Mouse (Mus musculus) spleen, embryonic (tissue): ENCODE results near the gene Pla2g12b.
"Not testable (repeated sequence)": the region's sequence is repeated elsewhere in the genome, so short reads cannot be mapped to it uniquely, and the experiment has no call there.

Source experiments
- CTCF ChIA-PET: fragments of 350-600 bp; sonication (Branson Sonifier 250); formaldehyde crosslinking; loops from one replicate; lab custom pipeline; 2022; lab: Charles Lee

Pla2g12b gene

GRCm38 (mm10) chr10:59402899-59403792, at the start of gene Pla2g12b:
Pla2g12b (plus strand) TSS chr10:59403660.
- CTCF ChIA-PET: no interaction called here

GRCm38 (mm10) chr10:59354120-59354519, 49.3 kb upstream of the Pla2g12b start:
- CTCF ChIA-PET: no interaction called here

- CTCF ChIA-PET: no interaction called here
Measured at GRCm38 (mm10) chr10:59355020-59355419, 48.4 kb upstream of the Pla2g12b start.

GRCm38 (mm10) chr10:59358744-59359143, 44.7 kb upstream of the Pla2g12b start:
- CTCF ChIA-PET: no interaction called here

GRCm38 (mm10) chr10:59363208-59363607, 40.3 kb upstream of the Pla2g12b start:
- CTCF ChIA-PET: no interaction called here

GRCm38 (mm10) chr10:59364551-59364950, 38.9 kb upstream of the Pla2g12b start:
- CTCF ChIA-PET: no interaction called here

GRCm38 (mm10) chr10:59365804-59366589, 37.5 kb upstream of the Pla2g12b start:
- CTCF ChIA-PET: no interaction called here

GRCm38 (mm10) chr10:59366746-59367145, 36.7 kb upstream of the Pla2g12b start:
- CTCF ChIA-PET: no interaction called here

- CTCF ChIA-PET: no interaction called here
Measured at GRCm38 (mm10) chr10:59367206-59367605, 36.3 kb upstream of the Pla2g12b start.

- CTCF ChIA-PET: no interaction called here
Measured at GRCm38 (mm10) chr10:59368729-59369128, 34.7 kb upstream of the Pla2g12b start.

- CTCF ChIA-PET: no interaction called here
Measured at GRCm38 (mm10) chr10:59369426-59369825, 34.0 kb upstream of the Pla2g12b start.

- CTCF ChIA-PET: no interaction called here
Measured at GRCm38 (mm10) chr10:59377906-59378305, 25.6 kb upstream of the Pla2g12b start.

- CTCF ChIA-PET: interaction anchor here (0.7 kb wide), 1 partner anchor 606 kb away, joined by 3 read pairs; no protein-coding TSS in a partner anchor
Measured at GRCm38 (mm10) chr10:59378728-59379127, 24.7 kb upstream of the Pla2g12b start.

GRCm38 (mm10) chr10:59379927-59380326, 23.5 kb upstream of the Pla2g12b start:
- CTCF ChIA-PET: no interaction called here

GRCm38 (mm10) chr10:59380411-59380821, 23.0 kb upstream of the Pla2g12b start:
- CTCF ChIA-PET: no interaction called here

- CTCF ChIA-PET: interaction anchor here (0.6 kb wide), 1 partner anchor 45 kb away, joined by 10 read pairs; no protein-coding TSS in a partner anchor
Measured at GRCm38 (mm10) chr10:59381563-59381962, 21.9 kb upstream of the Pla2g12b start.

GRCm38 (mm10) chr10:59386951-59387350, 16.5 kb upstream of the Pla2g12b start:
- CTCF ChIA-PET: interaction anchor here (0.7 kb wide), 1 partner anchor 76 kb away, joined by 3 read pairs; no protein-coding TSS in a partner anchor

GRCm38 (mm10) chr10:59389652-59390051, 13.8 kb upstream of the Pla2g12b start:
- CTCF ChIA-PET: no interaction called here

- CTCF ChIA-PET: no interaction called here
Measured at GRCm38 (mm10) chr10:59391907-59392306, 11.6 kb upstream of the Pla2g12b start.

GRCm38 (mm10) chr10:59395461-59395860, 8.0 kb upstream of the Pla2g12b start, which contains the start of gene Gm10273:
Gm10273 (plus strand) TSS chr10:59395632.
- CTCF ChIA-PET: not testable (repeated sequence)

GRCm38 (mm10) chr10:59403793-59404149, 311 bp downstream of the Pla2g12b start:
- CTCF ChIA-PET: no interaction called here

- CTCF ChIA-PET: no interaction called here
Measured at GRCm38 (mm10) chr10:59408499-59408898, 5.0 kb downstream of the Pla2g12b start.
